Mouse (Mus musculus) mature B cell (primary cell): Measurements from ENCODE around the gene Rpl12.

ENCODE experiments used
- in situ Hi-C: fragments of 300-500 bp; cut with MboI; formaldehyde crosslinking; loops from 2 replicates; pipeline ENCODE4 v1.14.3; 2019

Rpl12 gene

GRCm38 (mm10) chr2:32940483-32940882, 20.9 kb upstream of the Rpl12 start:
- in situ Hi-C loops: no loop called here

DNA sequence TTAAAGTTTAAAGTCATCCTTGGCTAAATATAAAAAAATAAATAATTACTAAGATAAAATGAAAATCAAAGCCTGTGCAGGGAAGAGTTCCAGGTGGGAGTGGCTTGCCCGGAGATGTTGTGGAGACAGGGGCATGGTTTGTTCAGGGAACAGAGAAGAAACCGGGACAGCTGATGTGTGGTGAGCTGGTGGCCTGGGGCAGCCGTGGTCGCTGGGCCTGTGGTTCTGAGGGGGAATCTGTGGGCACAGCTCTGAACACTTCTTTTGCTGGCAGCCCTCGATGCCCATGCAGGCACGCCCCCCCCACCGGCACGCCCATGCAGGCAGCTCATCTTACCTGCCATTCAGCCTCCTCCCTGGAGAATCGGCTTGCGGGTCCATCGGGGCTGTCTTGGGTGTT, 13.9 kb upstream of the Rpl12 start:
- in situ Hi-C loops: no loop called here

DNA sequence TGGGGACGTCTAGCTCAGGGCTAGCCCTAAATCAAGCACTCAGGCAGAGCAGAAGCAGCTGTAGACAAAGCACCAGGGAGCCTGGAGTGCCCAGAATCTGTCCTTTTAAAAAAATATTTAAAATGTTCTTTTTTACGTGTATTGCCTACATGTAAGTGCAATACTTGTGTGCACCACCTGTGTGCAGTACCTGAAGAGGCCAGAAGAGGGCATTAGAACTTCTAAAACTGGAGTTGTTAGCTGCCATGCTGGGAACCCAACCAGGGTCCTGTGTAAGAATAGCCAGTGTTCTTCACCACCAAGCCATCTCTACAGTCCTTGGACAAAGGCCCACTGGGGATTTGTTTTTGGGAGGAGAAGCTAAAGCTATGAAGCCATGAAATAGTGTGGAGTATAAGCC, 6.8 kb upstream of the Rpl12 start:
- in situ Hi-C loops: no loop called here

- in situ Hi-C loops: no loop called here
Observed at GRCm38 (mm10) chr2:32957344-32957743, 4.0 kb upstream of the Rpl12 start.

DNA sequence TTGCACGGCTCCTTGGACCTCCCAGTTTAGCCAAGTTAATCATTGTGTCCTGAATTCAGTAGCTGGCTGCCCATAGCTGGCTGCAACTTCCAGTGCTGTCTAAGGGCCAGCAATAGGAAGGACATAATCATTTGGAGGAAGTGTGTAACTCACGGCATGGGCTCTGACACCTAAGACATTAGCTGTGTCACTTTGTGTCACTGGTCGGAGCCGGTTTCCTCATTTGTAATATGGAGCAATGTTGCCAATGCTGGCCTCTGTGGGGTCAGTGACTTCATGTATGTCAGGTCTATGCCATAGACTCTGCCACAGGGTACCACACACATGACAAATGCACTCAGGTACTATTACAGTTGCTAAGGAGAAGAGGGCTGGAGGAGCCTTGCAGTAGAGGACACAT, 1.1 kb upstream of the Rpl12 start:
- in situ Hi-C loops: no loop called here

DNA sequence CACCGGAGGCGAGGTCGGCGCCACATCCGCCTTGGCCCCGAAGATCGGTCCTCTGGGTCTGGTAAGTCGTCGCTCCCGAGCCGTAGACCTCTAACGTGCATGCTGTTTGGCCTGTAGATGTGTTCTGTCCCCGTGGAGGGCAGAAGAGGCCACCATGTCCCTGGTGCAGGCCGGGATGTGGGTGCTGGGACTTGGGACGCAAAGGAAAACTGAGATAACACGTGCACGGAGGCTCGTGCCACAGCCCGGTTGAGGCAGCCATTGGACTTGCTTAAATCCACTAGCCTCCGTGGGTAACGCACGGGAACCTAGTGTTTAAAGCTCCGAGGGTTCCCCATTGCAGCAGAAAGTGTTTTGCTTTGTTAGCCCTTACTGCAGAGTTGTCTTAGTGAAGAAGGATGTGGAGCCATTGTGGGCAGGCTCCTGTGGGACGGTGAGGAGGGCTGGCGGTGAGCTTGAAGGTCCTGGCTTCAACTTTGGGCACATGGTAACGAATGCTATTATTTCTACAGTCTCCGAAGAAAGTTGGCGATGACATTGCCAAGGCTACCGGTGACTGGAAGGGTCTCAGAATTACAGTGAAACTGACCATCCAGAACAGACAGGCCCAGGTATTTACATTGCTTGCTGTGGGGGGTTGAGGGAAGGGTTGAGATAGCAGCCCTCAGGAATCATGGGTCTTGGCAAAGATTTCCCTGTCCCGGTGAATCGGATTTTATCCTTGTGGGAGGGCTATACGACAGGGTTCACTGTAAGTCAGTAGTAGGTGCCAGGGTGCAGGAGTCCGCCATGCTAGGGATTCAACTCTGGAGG, 909 bp downstream of the Rpl12 start:
- in situ Hi-C loops: no loop called here

GRCm38 (mm10) chr2:32962875-32963220, 1.5 kb downstream of the Rpl12 start:
- in situ Hi-C loops: no loop called here

GRCm38 (mm10) chr2:32963544-32963943, 2.2 kb downstream of the Rpl12 start:
- in situ Hi-C loops: no loop called here

DNA sequence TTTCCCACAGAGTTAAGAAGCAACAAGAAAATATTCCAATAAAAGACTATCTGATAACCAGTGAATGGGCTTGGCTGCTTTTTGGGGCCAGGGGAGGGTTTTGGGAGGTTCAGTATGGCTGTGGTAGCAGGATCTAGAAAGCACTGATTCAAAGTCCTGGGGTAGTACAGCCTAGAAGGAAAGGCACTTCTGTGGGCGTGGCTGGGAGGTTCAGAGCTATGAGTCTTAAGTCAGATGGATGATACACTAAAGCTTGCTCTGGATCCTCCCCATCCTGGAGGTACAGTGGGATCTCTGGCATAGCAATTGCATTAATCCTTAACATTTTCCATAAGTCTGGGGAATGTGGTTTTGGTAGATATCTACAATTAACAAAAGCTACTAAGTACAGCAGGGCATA, 2.6 kb downstream of the Rpl12 start:
- in situ Hi-C loops: no loop called here

DNA sequence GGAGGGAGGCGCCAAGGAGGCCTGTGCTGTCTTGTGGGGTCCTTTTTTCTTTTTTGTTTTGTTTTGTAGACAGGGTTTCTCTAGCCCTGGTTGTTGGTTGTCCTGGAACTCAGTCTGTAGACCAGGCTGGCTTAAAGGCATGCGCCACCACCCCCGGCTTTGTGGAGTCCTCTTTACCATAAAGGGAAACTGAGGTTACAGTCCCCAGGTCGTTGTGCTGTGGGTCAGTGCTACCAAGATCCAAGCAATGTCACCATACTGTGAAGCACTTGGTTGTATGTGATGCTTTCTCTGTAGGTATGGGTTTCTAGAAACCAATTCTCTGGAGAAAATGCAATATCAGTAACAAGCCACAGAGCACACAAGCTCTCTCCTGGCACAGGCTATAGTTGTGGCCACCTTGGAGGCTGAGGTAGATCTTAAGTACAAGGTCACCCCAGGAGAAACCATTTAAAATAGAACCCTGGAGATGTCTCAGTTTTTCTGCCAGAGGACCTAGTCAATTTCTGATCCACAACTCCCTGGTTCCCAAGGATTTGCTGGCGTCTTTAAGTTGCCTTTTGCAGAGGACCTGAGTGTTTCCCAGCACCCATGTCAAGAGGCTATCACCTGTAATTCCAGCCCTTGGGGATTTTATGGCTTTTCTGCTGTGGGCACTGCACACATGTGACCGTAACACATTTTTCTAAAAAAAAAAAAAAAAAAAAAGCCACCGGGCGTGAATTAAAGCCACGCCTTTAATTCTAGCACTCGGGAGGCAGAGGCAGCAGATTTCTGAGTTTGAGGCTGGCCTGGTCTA, 3.5 kb downstream of the Rpl12 start:
- in situ Hi-C loops: no loop called here

DNA sequence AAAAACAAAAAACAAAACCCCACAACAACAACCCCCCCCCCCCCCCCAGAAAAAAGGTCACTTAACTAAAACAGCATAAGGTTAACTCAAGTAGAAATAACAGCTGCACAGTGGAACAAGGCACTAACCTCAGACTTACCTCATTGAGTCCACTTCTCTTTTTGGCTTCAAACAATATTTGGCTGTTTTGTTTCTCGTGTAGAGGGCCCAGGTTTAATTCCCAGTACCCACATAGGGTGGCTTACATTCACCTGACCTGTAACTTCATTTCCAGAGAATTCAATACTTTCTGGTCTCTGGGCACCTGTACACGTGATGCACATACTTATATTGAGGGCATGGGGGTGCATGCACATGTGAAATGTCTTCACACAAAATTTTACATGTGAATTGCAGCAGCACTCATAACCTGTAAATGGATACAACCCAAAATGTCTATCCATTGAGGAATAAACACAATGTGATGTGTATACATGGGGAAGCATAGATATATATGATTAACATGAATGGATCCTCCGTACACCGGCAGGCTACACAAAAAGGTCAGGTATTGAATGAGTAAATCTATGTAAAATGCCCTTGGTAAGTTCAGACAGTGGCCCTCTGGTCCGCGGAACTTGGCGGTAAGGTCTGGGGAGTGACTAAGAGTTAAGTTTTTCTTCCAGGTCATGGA, 4.3 kb downstream of the Rpl12 start:
- in situ Hi-C loops: no loop called here

DNA sequence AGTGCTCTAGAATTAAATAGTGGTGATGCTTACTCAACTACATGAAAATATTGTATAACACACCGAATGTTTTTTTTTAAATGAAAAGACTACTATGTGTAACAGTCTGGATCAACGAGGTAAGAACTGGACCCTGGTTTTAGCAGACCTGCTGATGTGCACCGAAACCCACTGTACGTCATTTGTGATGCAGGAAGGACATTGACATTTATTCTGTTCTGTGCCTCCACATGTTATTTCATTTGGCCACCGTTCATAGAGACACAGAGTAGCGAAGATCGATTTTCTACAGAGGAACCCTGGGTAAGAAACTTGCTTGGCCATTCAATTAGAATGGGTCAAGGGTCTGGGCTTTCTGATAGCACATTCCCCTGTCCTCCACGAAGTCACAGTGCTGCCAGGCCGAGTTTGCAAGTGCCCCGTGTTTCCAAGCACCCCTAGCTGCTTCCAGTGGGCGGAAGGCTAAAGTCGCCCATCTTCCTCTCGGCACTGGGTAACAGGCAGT, 4.9 kb downstream of the Rpl12 start:
- in situ Hi-C loops: no loop called here

GRCm38 (mm10) chr2:32966689-32967631, 5.6 kb downstream of the Rpl12 start:
- in situ Hi-C loops: no loop called here

DNA sequence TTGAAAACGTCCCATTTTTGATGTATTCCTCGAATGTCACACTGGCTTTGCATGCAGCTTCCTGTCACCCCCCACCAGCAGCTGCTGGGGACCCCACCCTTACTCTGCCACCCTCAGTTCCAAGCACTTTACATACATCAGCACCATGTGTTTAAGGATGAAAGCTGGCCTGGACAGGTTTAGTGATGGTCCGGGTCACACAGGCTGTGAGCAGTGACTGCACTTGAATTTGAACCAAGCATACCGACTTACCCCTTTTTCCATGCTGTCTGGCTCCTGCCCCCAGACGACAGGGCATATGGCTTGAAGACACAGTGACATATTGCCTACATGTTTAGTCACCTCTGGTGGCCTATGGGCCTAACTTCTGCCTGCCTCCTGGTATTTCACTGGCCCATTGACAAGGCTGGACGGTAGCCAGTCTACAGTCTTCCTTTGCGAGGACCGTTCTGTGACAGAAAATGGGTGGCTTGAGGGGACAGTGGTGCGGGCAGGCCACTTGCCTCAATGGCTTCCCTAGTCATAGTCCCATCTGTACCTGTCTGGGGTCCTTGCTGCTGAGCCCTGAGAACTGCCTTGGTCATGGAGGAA, 6.8 kb downstream of the Rpl12 start:
- in situ Hi-C loops: no loop called here

DNA sequence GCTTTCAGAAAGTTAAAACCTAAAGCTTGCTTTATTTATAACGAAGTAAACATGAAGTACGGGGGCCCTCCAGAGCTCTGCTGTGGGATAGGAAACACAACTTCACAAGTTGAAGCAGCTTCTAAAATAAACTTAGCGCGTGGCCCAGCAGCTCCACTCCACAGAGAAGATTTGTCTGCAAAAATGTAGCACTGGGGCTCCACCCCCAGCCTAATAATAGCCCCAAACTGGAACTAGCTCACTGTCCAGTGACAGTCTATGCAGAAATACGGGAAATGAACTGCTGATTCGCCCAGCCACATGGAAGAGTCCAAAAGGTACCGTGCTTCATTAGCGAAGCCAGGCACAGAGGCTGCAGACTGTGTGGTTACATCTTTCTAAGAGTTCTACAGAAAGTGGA, 8.0 kb downstream of the Rpl12 start:
- in situ Hi-C loops: no loop called here

- in situ Hi-C loops: no loop called here
Observed at GRCm38 (mm10) chr2:32971235-32971634, 9.9 kb downstream of the Rpl12 start.

GRCm38 (mm10) chr2:32974216-32974615, 12.9 kb downstream of the Rpl12 start:
- in situ Hi-C loops: no loop called here

DNA sequence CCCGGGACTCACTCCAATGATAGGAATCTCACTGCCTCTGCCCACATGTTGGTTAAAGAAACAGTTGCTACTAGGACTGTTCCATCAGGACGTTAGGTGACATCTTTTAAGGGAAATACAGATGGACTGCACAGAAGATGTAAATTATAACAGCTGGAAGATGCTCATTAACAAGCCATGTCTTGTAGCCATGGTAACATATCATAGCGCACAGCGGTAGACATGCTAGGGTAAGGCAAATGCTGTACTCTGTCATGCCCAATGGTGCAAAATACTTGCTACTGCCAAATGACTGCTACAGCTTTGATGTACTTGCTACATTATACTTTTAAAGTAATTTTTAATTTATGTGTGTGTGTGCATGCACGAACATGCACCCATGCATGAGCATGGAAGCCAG, 15.8 kb downstream of the Rpl12 start:
- in situ Hi-C loops: no loop called here

DNA sequence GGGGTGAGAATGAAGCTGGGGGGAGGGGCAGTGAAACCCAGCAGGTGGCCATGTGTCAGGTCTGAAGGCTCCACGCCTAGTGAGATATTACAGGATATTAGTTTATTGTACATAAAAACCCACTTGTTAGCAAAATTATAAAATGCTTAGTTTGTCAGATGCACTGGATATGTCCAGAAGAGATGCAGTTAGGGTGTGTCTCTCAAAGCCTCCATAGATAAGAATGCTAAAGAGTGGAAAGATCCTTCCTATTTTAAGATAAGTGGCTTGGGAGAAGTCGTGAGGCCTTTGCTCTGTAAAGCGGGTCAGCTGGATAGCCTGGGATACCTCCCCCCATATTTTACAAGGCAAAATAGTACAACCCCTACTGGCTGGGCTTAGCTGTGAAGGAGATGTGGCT, 17.3 kb downstream of the Rpl12 start:
- in situ Hi-C loops: no loop called here

- in situ Hi-C loops: no loop called here
Observed at GRCm38 (mm10) chr2:32979675-32980074, 18.3 kb downstream of the Rpl12 start.

GRCm38 (mm10) chr2:32981281-32981680, 19.9 kb downstream of the Rpl12 start:
- in situ Hi-C loops: no loop called here
